Comparison of ENCODE assay signal across 17 mouse cellular contexts in the genomic region with DNA sequence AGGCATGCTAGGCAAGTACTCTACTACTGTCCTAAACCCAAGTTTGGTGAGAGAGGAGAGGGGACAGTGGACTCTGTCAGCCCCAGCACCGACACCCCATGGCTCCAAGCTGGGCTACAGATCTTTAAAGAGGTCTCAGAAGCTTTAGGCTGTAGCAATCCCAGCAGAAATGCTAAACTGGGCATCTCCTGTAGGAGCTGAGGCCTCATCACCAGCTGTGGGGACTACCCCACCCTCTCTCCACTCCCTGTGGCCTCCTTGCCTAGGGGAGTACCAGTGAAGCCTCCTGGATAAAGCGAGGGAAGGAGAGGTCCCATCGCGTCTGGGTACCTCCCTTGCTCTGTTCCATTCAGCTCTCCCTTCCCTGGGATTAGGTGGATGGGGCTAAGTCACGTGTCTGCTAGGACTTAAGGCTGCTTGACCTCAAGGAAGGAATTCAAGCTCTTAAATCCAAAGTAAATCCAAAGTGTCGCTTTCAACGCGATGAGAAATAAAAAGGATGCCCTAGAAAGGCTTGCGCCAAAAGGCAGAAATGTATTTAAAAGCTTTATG. TPM values are rescaled to one million over a fixed set of nuclear protein-coding genes. Genes with fewer than 3 reads are reported as not detected.
DNase-seq lines count a peak whose midpoint lies in the region; ATAC-seq and TF ChIP-seq lines count a peak whose summit lies in the region.
"Had no signal": no experiment of that assay in that cellular context is flagged by ENCODE, and none has a peak within 500 bp of the region (broad histone marks: within the 10 kb centered on the region; RNA-seq: fewer than 3 reads in every experiment).

No protein-coding gene starts in this region.

- no peaks in the 10 kb centered on the region for H3K9me3 ChIP-seq in kidney, embryonic 16.5 days (ENCODE audit: low read length)
- H3K9me3 ChIP-seq in lung, embryonic 16.5 days (ENCODE audit: control insufficient read depth, low read length), result no peaks in the 10 kb centered on the region
- no peaks in the 10 kb centered on the region for H3K9me3 ChIP-seq in liver, embryonic 15.5 days (replicated peaks)
- H3K9me3 ChIP-seq: forebrain, embryonic 15.5 days; hindbrain, embryonic 15.5 days; kidney, embryonic 15.5 days; midbrain, embryonic 13.5 days; neural tube, embryonic 12.5 days had no signal

- TF ChIP-seq POLR2A in kidney, adult 2 months (IDR thresholded peaks at IDR 0.05; ENCODE audit: low read depth, low read length), result no peak
- no peak for TF ChIP-seq POLR2A in small intestine, adult 2 months (IDR thresholded peaks at IDR 0.05; ENCODE audit: low read depth, low read length)

- peaks cover 2% of the 10 kb centered on the region; the same call in 1 of the 2 replicates for H3K36me3 ChIP-seq in kidney, adult 2 months (ENCODE audit: control insufficient read depth, insufficient read depth, low read length)
- peaks cover 28% of the 10 kb centered on the region for H3K36me3 ChIP-seq in kidney, embryonic 16.5 days (ENCODE audit: insufficient read depth, low read length)
- peaks cover 38% of the 10 kb centered on the region for H3K36me3 ChIP-seq in lung, embryonic 16.5 days (ENCODE audit: control insufficient read depth, insufficient read depth, low read length)
- H3K36me3 ChIP-seq in liver, embryonic 15.5 days (replicated peaks), result peaks cover 31% of the 10 kb centered on the region
- H3K36me3 ChIP-seq in small intestine, adult 2 months (ENCODE audit: control insufficient read depth, insufficient read depth, low read length), result peaks cover 9% of the 10 kb centered on the region; the same call in 1 of the 2 replicates

- no peak overlapping the region for H3K4me2 ChIP-seq in kidney, embryonic 16.5 days (replicated peaks; ENCODE audit: low read depth, low read length)
- no peak overlapping the region for H3K4me2 ChIP-seq in lung, embryonic 16.5 days (ENCODE audit: low read depth, low read length)
- peak overlapping the region; percentile 64 for H3K4me2 ChIP-seq in liver, embryonic 15.5 days
- H3K4me2 ChIP-seq: forebrain, embryonic 15.5 days; heart, embryonic 11.5 days; hindbrain, embryonic 15.5 days; kidney, embryonic 15.5 days; midbrain, embryonic 13.5 days; neural tube, embryonic 12.5 days had no signal

- TF ChIP-seq CTCF in kidney, adult 2 months (conservative IDR thresholded peaks at IDR 0.05; ENCODE audit: insufficient read depth, insufficient read length, low read depth, low read length), result no peak
- TF ChIP-seq CTCF in small intestine, adult 2 months (IDR thresholded peaks at IDR 0.05; ENCODE audit: extremely low read depth, insufficient read length, insufficient replicate concordance, low read depth, low read length), result no peak

- ATAC-seq in kidney, embryonic 16.5 days (ENCODE audit: low FRiP score, low TSS enrichment), result no peak
- ATAC-seq in lung, embryonic 16.5 days (ENCODE audit: low read depth), result no peak
- ATAC-seq in liver, embryonic 15.5 days (ENCODE audit: insufficient read depth), result no peak

- peaks cover 34% of the 10 kb centered on the region for H3K4me1 ChIP-seq in kidney, adult 2 months (ENCODE audit: control insufficient read depth, insufficient read depth, low read length)
- H3K4me1 ChIP-seq in kidney, embryonic 16.5 days (ENCODE audit: insufficient read depth, low read length), result peaks cover 13% of the 10 kb centered on the region
- peaks cover 65% of the 10 kb centered on the region for H3K4me1 ChIP-seq in lung, embryonic 16.5 days (replicated peaks; ENCODE audit: control insufficient read depth, insufficient read depth, low read length)
- peaks cover 55% of the 10 kb centered on the region for H3K4me1 ChIP-seq in liver, embryonic 15.5 days (replicated peaks)
- peaks cover 40% of the 10 kb centered on the region for H3K4me1 ChIP-seq in small intestine, adult 2 months (ENCODE audit: control insufficient read depth, insufficient read depth, insufficient read length, low read length)

- H3K27ac ChIP-seq in kidney, adult 2 months (ENCODE audit: insufficient read depth, low read depth, low read length), result 0 out of 2 replicates have a peak overlapping the region, but pooled peaks have one; percentile 13
- H3K27ac ChIP-seq in kidney, embryonic 16.5 days (ENCODE audit: low read length), result no peak overlapping the region
- H3K27ac ChIP-seq in lung, embryonic 16.5 days (ENCODE audit: low read length), result peak overlapping the region; percentile 3; the same call in 1 of the 2 replicates
- H3K27ac ChIP-seq in liver, embryonic 15.5 days (replicated peaks), result peak overlapping the region; percentile 84
- H3K27ac ChIP-seq in small intestine, adult 2 months (ENCODE audit: insufficient read depth, low read depth, low read length), result peak overlapping the region; percentile 19
- H3K27ac ChIP-seq: forebrain, embryonic 15.5 days; hindbrain, embryonic 15.5 days; left cerebral cortex, adult 2 months; midbrain, embryonic 13.5 days; neural tube, embryonic 12.5 days had no signal

- H3K9ac ChIP-seq in kidney, embryonic 16.5 days (replicated peaks; ENCODE audit: low read length), result no peak overlapping the region
- H3K9ac ChIP-seq in lung, embryonic 16.5 days (ENCODE audit: low read length), result no peak overlapping the region
- H3K9ac ChIP-seq in liver, embryonic 15.5 days, result no peak overlapping the region
- H3K9ac ChIP-seq: forebrain, embryonic 15.5 days; hindbrain, embryonic 15.5 days; kidney, embryonic 15.5 days; midbrain, embryonic 13.5 days; neural tube, embryonic 12.5 days had no signal

- H3K4me3 ChIP-seq in kidney, adult 2 months (ENCODE audit: insufficient read depth, low read depth, low read length), result no peak overlapping the region
- no peak overlapping the region for H3K4me3 ChIP-seq in kidney, embryonic 16.5 days (ENCODE audit: low read length)
- H3K4me3 ChIP-seq in lung, embryonic 16.5 days (ENCODE audit: low read length), result no peak overlapping the region
- no peak overlapping the region for H3K4me3 ChIP-seq in liver, embryonic 15.5 days (replicated peaks)
- peak overlapping the region; percentile 40 for H3K4me3 ChIP-seq in small intestine, adult 2 months (ENCODE audit: low read depth, low read length)
- H3K4me3 ChIP-seq: forebrain, embryonic 15.5 days; hindbrain, embryonic 15.5 days; kidney, embryonic 15.5 days; left cerebral cortex, adult 2 months; midbrain, embryonic 13.5 days; neural tube, embryonic 12.5 days had no signal

- DNase-seq in kidney, adult 2 months, result no peak
- no peak for DNase-seq in lung, postnatal 14 days
- DNase-seq in thymus, postnatal 14 days, result no peak
- DNase-seq: adrenal gland, postnatal 25 days; right cerebral cortex, postnatal 14 days; spleen, adult 18-20 months had no signal

- 64% methylated on average over 9 of the region's 9 CpGs for whole genome bisulfite sequencing in kidney, adult 2 months
- 64% methylated on average over 9 of the region's 9 CpGs for WGBS in kidney, embryonic 16.5 days
- 61% methylated on average over 9 of the region's 9 CpGs for WGBS in lung, embryonic 16.5 days
- WGBS in liver, embryonic 15.5 days (ENCODE audit: insufficient replicate concordance), result 68% methylated on average over 9 of the region's 9 CpGs
- 37% methylated on average over 9 of the region's 9 CpGs for WGBS in small intestine, adult 2 months

- H3K27me3 ChIP-seq in kidney, adult 2 months (replicated peaks; ENCODE audit: control insufficient read depth, insufficient read depth, low read length), result no peaks in the 10 kb centered on the region
- H3K27me3 ChIP-seq in kidney, embryonic 16.5 days (ENCODE audit: insufficient read depth, low read length), result no peaks in the 10 kb centered on the region
- H3K27me3 ChIP-seq in lung, embryonic 16.5 days (ENCODE audit: control insufficient read depth, insufficient read depth, low read depth, low read length), result no peaks in the 10 kb centered on the region
- H3K27me3 ChIP-seq in liver, embryonic 15.5 days, result no peaks in the 10 kb centered on the region
- H3K27me3 ChIP-seq in small intestine, adult 2 months (ENCODE audit: control insufficient read depth, insufficient read depth, low read length), result no peaks in the 10 kb centered on the region
- H3K27me3 ChIP-seq: forebrain, embryonic 15.5 days; hindbrain, embryonic 15.5 days; kidney, embryonic 15.5 days; midbrain, embryonic 13.5 days; neural tube, embryonic 12.5 days had no signal

RNA-seq across cellular contexts. Expression of gene Fads3, which starts 17.6 kb away (rescaled TPM):
- 382 and 459 TPM in 2 replicates for polyA plus RNA-seq in kidney, adult 2 months (2012; rRNA removed)
- 30.1 and 36.5 TPM in 2 replicates for polyA plus RNA-seq in kidney, embryonic 16.5 days (2015; fragmentation: Nextera tagmentation; extraction: Ambion mirVana)
- polyA plus RNA-seq in lung, embryonic 16.5 days (2015; fragmentation: Nextera tagmentation; extraction: Ambion mirVana), result 72.0 and 76.0 TPM in 2 replicates
- polyA plus RNA-seq in liver, embryonic 15.5 days (2015; fragmentation: Nextera tagmentation; extraction: Ambion mirVana), result 7.6 and 8.9 TPM in 2 replicates
- polyA plus RNA-seq in small intestine, adult 2 months (2012; rRNA removed), result 7.6 and 18.9 TPM in 2 replicates

RNA-seq across cellular contexts. Expression of gene Fads2, which starts 42.6 kb away (rescaled TPM):
- polyA plus RNA-seq in kidney, adult 2 months (2012; rRNA removed), result 240 and 258 TPM in 2 replicates
- polyA plus RNA-seq in kidney, embryonic 16.5 days (2015; fragmentation: Nextera tagmentation; extraction: Ambion mirVana), result 76.1 and 85.9 TPM in 2 replicates
- 67.5 and 74.5 TPM in 2 replicates for polyA plus RNA-seq in lung, embryonic 16.5 days (2015; fragmentation: Nextera tagmentation; extraction: Ambion mirVana)
- polyA plus RNA-seq in liver, embryonic 15.5 days (2015; fragmentation: Nextera tagmentation; extraction: Ambion mirVana), result 89.7 and 102 TPM in 2 replicates
- polyA plus RNA-seq in small intestine, adult 2 months (2012; rRNA removed), result 29.6 and 44.9 TPM in 2 replicates

RNA-seq across cellular contexts. Expression of gene Rab3il1, which starts 57.5 kb away (rescaled TPM):
- polyA plus RNA-seq in kidney, adult 2 months (2012; rRNA removed), result 66.0 and 90.9 TPM in 2 replicates
- polyA plus RNA-seq in kidney, embryonic 16.5 days (2015; fragmentation: Nextera tagmentation; extraction: Ambion mirVana), result 32.0 and 34.6 TPM in 2 replicates
- 30.3 and 33.0 TPM in 2 replicates for polyA plus RNA-seq in lung, embryonic 16.5 days (2015; fragmentation: Nextera tagmentation; extraction: Ambion mirVana)
- polyA plus RNA-seq in liver, embryonic 15.5 days (2015; fragmentation: Nextera tagmentation; extraction: Ambion mirVana), result 245 and 277 TPM in 2 replicates
- polyA plus RNA-seq in small intestine, adult 2 months (2012; rRNA removed), result 4.1 and 4.3 TPM in 2 replicates

RNA-seq across cellular contexts. Expression of gene Best1, which starts 57.5 kb away (rescaled TPM):
- 0.33 and 0.38 TPM in 2 replicates for polyA plus RNA-seq in kidney, adult 2 months (2012; rRNA removed)
- 1.4 and 1.9 TPM in 2 replicates for polyA plus RNA-seq in kidney, embryonic 16.5 days (2015; fragmentation: Nextera tagmentation; extraction: Ambion mirVana)
- 1.1 and 1.4 TPM in 2 replicates for polyA plus RNA-seq in lung, embryonic 16.5 days (2015; fragmentation: Nextera tagmentation; extraction: Ambion mirVana)
- 0.09 and 0.12 TPM in 2 replicates for polyA plus RNA-seq in liver, embryonic 15.5 days (2015; fragmentation: Nextera tagmentation; extraction: Ambion mirVana)
- 0.09 and 0.18 TPM in 2 replicates for polyA plus RNA-seq in small intestine, adult 2 months (2012; rRNA removed)
